Mouse (Mus musculus) midbrain, embryonic 12.5 days (tissue): ENCODE measurements around the gene Pnpla5. TPM values are rescaled to one million over a fixed set of nuclear protein-coding genes. Genes with fewer than 3 reads are reported as not detected.
"Not testable (repeated sequence)": the region's sequence is repeated elsewhere in the genome, so short reads cannot be mapped to it uniquely, and the experiment has no call there.

Source experiments
- ATAC-seq: fragments of 200-750 bp; cut with Nextera tagmentation; 2 replicates; pipeline ENCODE4 v1.8.0; 2017; ENCODE audit warnings: low read depth, moderate TSS enrichment, moderate library complexity; ENCODE audit not compliant: low FRiP score
- H3K27ac ChIP-seq: fragments of 300-500 bp; sonication (generic); replicated peaks from 2 replicates; pipeline ENCODE4 v1.5.1; 2016; ENCODE audit warnings: mild to moderate bottlenecking
- H3K27me3 ChIP-seq: fragments of 300-500 bp; sonication (generic); 2 replicates; pipeline ENCODE4 v1.6.1; 2016; ENCODE audit warnings: mild to moderate bottlenecking
- H3K36me3 ChIP-seq: fragments of 300-500 bp; sonication (generic); 2 replicates; pipeline ENCODE4 v1.6.1; 2016
- H3K4me1 ChIP-seq: fragments of 300-500 bp; sonication (generic); 2 replicates; pipeline ENCODE4 v1.6.1; 2016
- H3K4me2 ChIP-seq: fragments of 300-500 bp; sonication (generic); replicated peaks from 2 replicates; pipeline ENCODE4 v1.6.1; 2016; ENCODE audit warnings: mild to moderate bottlenecking, moderate library complexity
- H3K4me3 ChIP-seq: fragments of 300-500 bp; sonication (generic); 2 replicates; pipeline ENCODE4 v1.5.1; 2016; ENCODE audit warnings: mild to moderate bottlenecking
- H3K9ac ChIP-seq: fragments of 300-500 bp; sonication (generic); replicated peaks from 2 replicates; pipeline ENCODE4 v1.6.1; 2016; ENCODE audit warnings: mild to moderate bottlenecking, moderate library complexity
- H3K9me3 ChIP-seq: fragments of 300-500 bp; sonication (generic); 2 replicates; pipeline ENCODE4 v1.6.1; 2016; ENCODE audit warnings: mild to moderate bottlenecking
- WGBS: fragments of 180-500 bp; shearing (Covaris S2); methylation state at CpG from one replicate; pipeline ENCODE4 v1.1.7; 2016; 5-methylcytosine and 5-hydroxymethylcytosine counted together
- polyA plus RNA-seq: library from polyadenylated mRNA; unstranded; fragments of >200 nt; fragmentation: Nextera tagmentation; extraction: Ambion mirVana; gene quantifications from 2 replicates; pipeline ENCODE4 v1.2.1, GENCODE M21; 2016

The Pnpla5 gene
- not detected in 2 replicates for polyA plus RNA-seq

- WGBS = 69% methylated on average over 8 of the region's 8 CpGs
- no peak within 1 kb of the TSS for H3K4me3 ChIP-seq
- no peaks in the 10 kb centered on the region for H3K4me1 ChIP-seq
These were observed at the start of gene Pnpla5 for GRCm38 (mm10) chr15:84123075-84123474. Pnpla5 (minus strand) TSS chr15:84123175.

GRCm38 (mm10) chr15:84171166-84171565, 48.2 kb upstream of the Pnpla5 start:
- no peak for ATAC-seq
- Histone ChIP-seq H3K4me2 (no peak overlapping the region), H3K9me3 (no peaks in the 10 kb centered on the region), H3K4me1 (peaks cover 27% of the 10 kb centered on the region), H3K27ac (no peak overlapping the region), H3K36me3 (no peaks in the 10 kb centered on the region), H3K4me3 (no peak overlapping the region), H3K9ac (no peak overlapping the region), H3K27me3 (0 out of 2 replicates have a peak, but pooled peaks cover 18% of the 10 kb centered on the region)
- 84% methylated on average over 7 of the region's 7 CpGs for WGBS

More at GRCm38 (mm10) chr15:84123075-84123474, at the start of gene Pnpla5:
- Histone ChIP-seq H3K9me3 (no peaks in the 10 kb centered on the region), H3K36me3 (no peaks in the 10 kb centered on the region), H3K4me2 (no peak within 1 kb of the TSS), H3K27ac (no peak within 1 kb of the TSS), H3K9ac (no peak within 1 kb of the TSS), H3K27me3 (peaks cover 11% of the 10 kb centered on the region; the same call in 1 of the 2 replicates)
- ATAC-seq = no peak

GRCm38 (mm10) chr15:84169511-84169910, 46.5 kb upstream of the Pnpla5 start:
- Histone ChIP-seq H3K27me3 (peaks cover 26% of the 10 kb centered on the region; the same call in 1 of the 2 replicates), H3K4me3 (no peak overlapping the region), H3K4me1 (peaks cover 27% of the 10 kb centered on the region), H3K9me3 (no peaks in the 10 kb centered on the region), H3K4me2 (no peak overlapping the region), H3K9ac (no peak overlapping the region), H3K36me3 (no peaks in the 10 kb centered on the region), H3K27ac (0 out of 2 replicates have a peak overlapping the region, but pooled peaks have one; percentile 71)
- 78% methylated on average over 1 of the region's 1 CpGs for WGBS
- ATAC-seq = no peak

GRCm38 (mm10) chr15:84168170-84169161, 45.5 kb upstream of the Pnpla5 start:
- Histone ChIP-seq H3K4me2 (peak overlapping the region; percentile 88), H3K9me3 (no peaks in the 10 kb centered on the region), H3K27ac (peak overlapping the region; percentile 71), H3K9ac (peak overlapping the region; percentile 65), H3K4me1 (peaks cover 27% of the 10 kb centered on the region), H3K4me3 (peak overlapping the region; percentile 54), H3K36me3 (no peaks in the 10 kb centered on the region), H3K27me3 (peaks cover 26% of the 10 kb centered on the region; the same call in 1 of the 2 replicates)
- peak; percentile 50; the same call in 1 of the 2 replicates for ATAC-seq
- WGBS = 1% methylated on average over 28 of the region's 28 CpGs

GRCm38 (mm10) chr15:84167600-84167999, 44.6 kb upstream of the Pnpla5 start, which contains the start of gene Pnpla3:
Pnpla3 (plus strand) TSS chr15:84167837.
- WGBS = under 1% methylated on average over 28 of the region's 28 CpGs
- H3K27me3 ChIP-seq = peaks cover 26% of the 10 kb centered on the region; the same call in 1 of the 2 replicates

GRCm38 (mm10) chr15:84166818-84167217, 43.8 kb upstream of the Pnpla5 start:
- Histone ChIP-seq H3K27ac (no peak overlapping the region), H3K27me3 (peaks cover 26% of the 10 kb centered on the region; the same call in 1 of the 2 replicates), H3K4me3 (no peak overlapping the region), H3K4me1 (peaks cover 27% of the 10 kb centered on the region), H3K9ac (no peak overlapping the region), H3K36me3 (no peaks in the 10 kb centered on the region), H3K9me3 (no peaks in the 10 kb centered on the region), H3K4me2 (peak overlapping the region; percentile 88; the same call in 1 of the 2 replicates)
- WGBS = 66% methylated on average over 6 of the region's 6 CpGs
- no peak for ATAC-seq

More at GRCm38 (mm10) chr15:84167600-84167999, 44.6 kb upstream of the Pnpla5 start, which contains the start of gene Pnpla3:
- H3K4me3 ChIP-seq = peak within 1 kb of the TSS; percentile 54
- H3K36me3 ChIP-seq = no peaks in the 10 kb centered on the region
- H3K9ac ChIP-seq = peak within 1 kb of the TSS; percentile 65
- no peaks in the 10 kb centered on the region for H3K9me3 ChIP-seq
- ATAC-seq = peak; percentile 97
- H3K27ac ChIP-seq = peak within 1 kb of the TSS; percentile 71
- H3K4me2 ChIP-seq = peak within 1 kb of the TSS; percentile 88
- peaks cover 27% of the 10 kb centered on the region for H3K4me1 ChIP-seq

- Histone ChIP-seq H3K27ac (no peak overlapping the region), H3K4me1 (0 out of 2 replicates have a peak, but pooled peaks cover 2% of the 10 kb centered on the region), H3K36me3 (no peaks in the 10 kb centered on the region), H3K27me3 (peaks cover 8% of the 10 kb centered on the region; the same call in 1 of the 2 replicates), H3K4me3 (no peak overlapping the region), H3K9ac (no peak overlapping the region), H3K4me2 (no peak overlapping the region), H3K9me3 (no peaks in the 10 kb centered on the region)
- no peak for ATAC-seq
- WGBS = 89% methylated on average over 6 of the region's 6 CpGs
These were observed 38.9 kb upstream of the Pnpla5 start for GRCm38 (mm10) chr15:84161871-84162270.

GRCm38 (mm10) chr15:84157530-84157929, 34.6 kb upstream of the Pnpla5 start:
- H3K27ac ChIP-seq, H3K4me1 ChIP-seq, H3K27me3 ChIP-seq, H3K4me2 ChIP-seq, H3K9me3 ChIP-seq, H3K4me3 ChIP-seq, H3K9ac ChIP-seq, H3K36me3 ChIP-seq, ATAC-seq: not testable (repeated sequence)
- 92% methylated on average over 6 of the region's 6 CpGs for WGBS

GRCm38 (mm10) chr15:84156158-84156557, 33.2 kb upstream of the Pnpla5 start:
- Histone ChIP-seq H3K9ac (no peak overlapping the region), H3K27me3 (no peaks in the 10 kb centered on the region), H3K36me3 (no peaks in the 10 kb centered on the region), H3K4me3 (no peak overlapping the region), H3K27ac (no peak overlapping the region), H3K9me3 (no peaks in the 10 kb centered on the region), H3K4me2 (no peak overlapping the region), H3K4me1 (no peaks in the 10 kb centered on the region)
- no peak for ATAC-seq
- 85% methylated on average over 2 of the region's 2 CpGs for WGBS

GRCm38 (mm10) chr15:84140929-84141328, 18.0 kb upstream of the Pnpla5 start:
- Histone ChIP-seq H3K4me2 (no peak overlapping the region), H3K4me3 (no peak overlapping the region), H3K36me3 (no peaks in the 10 kb centered on the region), H3K27ac (0 out of 2 replicates have a peak overlapping the region, but pooled peaks have one; percentile 4), H3K4me1 (peaks cover 27% of the 10 kb centered on the region), H3K27me3 (peaks cover 6% of the 10 kb centered on the region; the same call in 1 of the 2 replicates), H3K9ac (no peak overlapping the region), H3K9me3 (no peaks in the 10 kb centered on the region)
- ATAC-seq = no peak
- 32% methylated on average over 5 of the region's 5 CpGs for WGBS

GRCm38 (mm10) chr15:84140109-84140508, 17.1 kb upstream of the Pnpla5 start:
- Histone ChIP-seq H3K4me2 (no peak overlapping the region), H3K4me3 (no peak overlapping the region), H3K9me3 (no peaks in the 10 kb centered on the region), H3K4me1 (peaks cover 27% of the 10 kb centered on the region), H3K36me3 (no peaks in the 10 kb centered on the region), H3K27ac (0 out of 2 replicates have a peak overlapping the region, but pooled peaks have one; percentile 20), H3K27me3 (peaks cover 6% of the 10 kb centered on the region; the same call in 1 of the 2 replicates), H3K9ac (no peak overlapping the region)
- no peak for ATAC-seq
- WGBS = 59% methylated on average over 3 of the region's 3 CpGs

GRCm38 (mm10) chr15:84139592-84140005, 16.6 kb upstream of the Pnpla5 start:
- no peaks in the 10 kb centered on the region for H3K36me3 ChIP-seq
- no peak overlapping the region for H3K9ac ChIP-seq
- no peaks in the 10 kb centered on the region for H3K9me3 ChIP-seq
- no peak overlapping the region for H3K4me3 ChIP-seq
- peaks cover 2% of the 10 kb centered on the region; the same call in 1 of the 2 replicates for H3K27me3 ChIP-seq
- ATAC-seq = no peak
- H3K4me1 ChIP-seq = peaks cover 27% of the 10 kb centered on the region
- 85% methylated on average over 5 of the region's 5 CpGs for WGBS
- H3K27ac ChIP-seq = no peak overlapping the region
- no peak overlapping the region for H3K4me2 ChIP-seq
